Mouse (Mus musculus): ENCODE results near the gene Sult2a2. TPM values are rescaled to one million over a fixed set of nuclear protein-coding genes. Genes with fewer than 3 reads are reported as not detected.

The Sult2a2 gene
- polyA plus RNA-seq (2014; fragmentation: Illumina TruSeq; extraction: RNeasy Lipid Tissue Mini Kit (QIAGEN cat#74804); ENCODE audit: low read depth, low replicate concordance): not detected

GRCm38 (mm10) chr7:13733205-13733604, at the start of gene Sult2a2:
Gene Sult2a2 (plus strand): TSS chr7:13733505.

Other genes with a start within 250 kb of the Sult2a2 start
- gene Bsph2, start 162.4 kb upstream of the Sult2a2 start, polyA plus RNA-seq (2014; fragmentation: Illumina TruSeq; extraction: RNeasy Lipid Tissue Mini Kit (QIAGEN cat#74804); ENCODE audit: low read depth, low replicate concordance): not detected
- not detected for gene Sult2a5, start 109.5 kb upstream of the Sult2a2 start, polyA plus RNA-seq (2014; fragmentation: Illumina TruSeq; extraction: RNeasy Lipid Tissue Mini Kit (QIAGEN cat#74804); ENCODE audit: low read depth, low replicate concordance)
- not detected for gene Sult2a1, start 103.9 kb downstream of the Sult2a2 start, polyA plus RNA-seq (2014; fragmentation: Illumina TruSeq; extraction: RNeasy Lipid Tissue Mini Kit (QIAGEN cat#74804); ENCODE audit: low read depth, low replicate concordance)